Mouse (Mus musculus) hindbrain, embryonic 12.5 days (tissue): ENCODE measurements around the gene Celf2. TPM values are rescaled to one million over a fixed set of nuclear protein-coding genes. Genes with fewer than 3 reads are reported as not detected.

Source experiments
- ATAC-seq: fragments of 200-750 bp; cut with Nextera tagmentation; 2 replicates; pipeline ENCODE4 v1.8.0; 2017; ENCODE audit warnings: moderate TSS enrichment; ENCODE audit not compliant: low FRiP score
- H3K27ac ChIP-seq: fragments of 300-500 bp; sonication (generic); 2 replicates; pipeline ENCODE4 v1.5.1; 2016; ENCODE audit warnings: mild to moderate bottlenecking
- H3K27me3 ChIP-seq: fragments of 300-500 bp; sonication (generic); 2 replicates; pipeline ENCODE4 v1.6.1; 2016; ENCODE audit warnings: mild to moderate bottlenecking
- H3K36me3 ChIP-seq: fragments of 300-500 bp; sonication (generic); 2 replicates; pipeline ENCODE4 v1.6.1; 2016; ENCODE audit warnings: mild to moderate bottlenecking
- H3K4me1 ChIP-seq: fragments of 300-500 bp; sonication (generic); 2 replicates; pipeline ENCODE4 v1.6.1; 2016
- H3K4me2 ChIP-seq: fragments of 300-500 bp; sonication (generic); replicated peaks from 2 replicates; pipeline ENCODE4 v1.6.1; 2016; ENCODE audit warnings: mild to moderate bottlenecking
- H3K4me3 ChIP-seq: fragments of 300-500 bp; sonication (generic); 2 replicates; pipeline ENCODE4 v1.5.1; 2016; ENCODE audit warnings: mild to moderate bottlenecking
- H3K9ac ChIP-seq: fragments of 300-500 bp; sonication (generic); 2 replicates; pipeline ENCODE4 v1.6.1; 2016; ENCODE audit warnings: mild to moderate bottlenecking, moderate library complexity
- H3K9me3 ChIP-seq: fragments of 300-500 bp; sonication (generic); replicated peaks from 2 replicates; pipeline ENCODE4 v1.6.1; 2016; ENCODE audit warnings: mild to moderate bottlenecking
- WGBS: fragments of 180-500 bp; shearing (Covaris S2); methylation state at CpG from one replicate; pipeline ENCODE4 v1.1.7; 2016; 5-methylcytosine and 5-hydroxymethylcytosine counted together
- polyA plus RNA-seq: library from polyadenylated mRNA; unstranded; fragments of >200 nt; fragmentation: Nextera tagmentation; extraction: Ambion mirVana; gene quantifications from 2 replicates; pipeline ENCODE4 v1.2.1, GENCODE M21; 2016

Celf2 gene
- polyA plus RNA-seq, 1 experiment from 2014 or later: 108 TPM

DNA sequence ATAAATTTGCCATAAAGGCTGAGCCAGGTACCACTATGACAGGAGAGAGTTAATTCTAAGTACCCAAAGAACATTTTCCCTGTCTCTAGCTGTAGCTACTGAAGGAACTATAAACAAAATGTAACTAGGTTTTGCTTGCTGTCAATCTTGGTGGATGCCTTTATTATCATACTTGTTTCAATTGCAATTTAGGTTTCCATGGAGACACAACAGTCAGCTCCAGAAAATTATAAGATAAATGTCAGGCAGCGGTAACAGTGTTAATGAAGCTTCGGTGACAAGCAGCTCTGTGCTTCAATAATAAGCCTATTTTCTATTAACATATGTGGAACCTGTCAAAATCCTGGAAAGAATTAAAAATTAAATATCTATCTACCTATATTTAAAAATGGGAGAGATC lies 777.3 kb downstream of the Celf2 start:
- WGBS: 65% methylated on average over 2 of the region's 2 CpGs
- ATAC-seq: no peak
- H3K4me3 ChIP-seq: no peak overlapping the region
- no peak overlapping the region for H3K27ac ChIP-seq
- H3K4me2 ChIP-seq: no peak overlapping the region
- no peaks in the 10 kb centered on the region for H3K9me3 ChIP-seq
- peaks cover 12% of the 10 kb centered on the region; the same call in 1 of the 2 replicates for H3K4me1 ChIP-seq
- no peak overlapping the region for H3K9ac ChIP-seq
- no peaks in the 10 kb centered on the region for H3K27me3 ChIP-seq
- H3K36me3 ChIP-seq: no peaks in the 10 kb centered on the region

DNA sequence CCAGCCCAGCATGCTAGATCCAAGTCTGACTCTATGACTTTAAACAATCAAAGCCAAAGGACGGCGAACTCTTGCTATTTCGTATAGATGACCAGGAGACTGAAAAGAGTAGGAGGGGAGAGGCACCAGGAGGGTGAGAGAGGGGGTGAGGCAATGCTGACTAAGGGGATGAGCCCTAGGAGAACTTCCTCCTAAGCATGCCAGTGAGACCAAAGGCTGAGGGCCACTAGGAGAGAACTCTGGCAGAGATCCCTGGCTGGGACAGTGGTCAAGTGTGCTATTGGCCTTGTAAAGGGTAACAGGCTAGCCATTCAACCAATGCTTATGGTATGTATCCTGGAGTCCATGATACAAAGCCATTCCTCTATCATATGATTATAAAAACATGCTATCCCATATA lies 778.5 kb downstream of the Celf2 start:
- H3K27me3 ChIP-seq: no peaks in the 10 kb centered on the region
- ATAC-seq: no peak
- no peak overlapping the region for H3K4me2 ChIP-seq
- no peak overlapping the region for H3K4me3 ChIP-seq
- 58% methylated on average over 3 of the region's 3 CpGs for WGBS
- peaks cover 12% of the 10 kb centered on the region; the same call in 1 of the 2 replicates for H3K4me1 ChIP-seq
- no peak overlapping the region for H3K9ac ChIP-seq
- H3K27ac ChIP-seq: no peak overlapping the region
- no peaks in the 10 kb centered on the region for H3K9me3 ChIP-seq
- H3K36me3 ChIP-seq: no peaks in the 10 kb centered on the region

GRCm38 (mm10) chr2:6729984-6730383 lies 779.4 kb downstream of the Celf2 start:
- no peak overlapping the region for H3K4me3 ChIP-seq
- H3K4me1 ChIP-seq: peaks cover 12% of the 10 kb centered on the region; the same call in 1 of the 2 replicates
- 46% methylated on average over 9 of the region's 9 CpGs for WGBS
- no peaks in the 10 kb centered on the region for H3K9me3 ChIP-seq
- no peak overlapping the region for H3K9ac ChIP-seq
- ATAC-seq: no peak
- H3K27me3 ChIP-seq: no peaks in the 10 kb centered on the region
- no peaks in the 10 kb centered on the region for H3K36me3 ChIP-seq
- no peak overlapping the region for H3K27ac ChIP-seq
- no peak overlapping the region for H3K4me2 ChIP-seq

DNA sequence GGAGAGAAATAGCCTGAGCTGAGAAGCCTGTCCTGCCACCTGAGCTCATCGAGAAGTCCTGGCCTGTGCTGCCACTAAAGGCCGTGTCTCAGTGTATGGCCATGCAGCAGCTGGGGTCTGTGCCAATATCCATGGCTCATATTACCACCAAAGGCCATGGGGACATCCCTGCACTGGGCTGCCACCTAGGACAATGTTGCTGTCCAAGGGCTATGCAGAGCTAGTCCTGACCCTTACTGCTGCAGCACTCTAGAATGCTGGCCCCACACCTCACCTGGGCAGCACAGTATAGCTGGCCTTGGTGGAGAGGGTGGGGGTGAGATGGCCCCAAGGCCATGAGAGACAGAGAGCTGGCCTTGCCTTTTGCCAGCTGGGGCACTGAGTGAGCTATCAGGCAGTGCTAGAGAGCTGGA lies 780.5 kb downstream of the Celf2 start:
- Histone ChIP-seq H3K4me3 (no peak overlapping the region), H3K27me3 (no peaks in the 10 kb centered on the region), H3K9ac (no peak overlapping the region), H3K4me2 (no peak overlapping the region), H3K36me3 (no peaks in the 10 kb centered on the region), H3K27ac (no peak overlapping the region), H3K9me3 (no peaks in the 10 kb centered on the region), H3K4me1 (peaks cover 12% of the 10 kb centered on the region; the same call in 1 of the 2 replicates)
- ATAC-seq: peak; percentile 32
- WGBS: 56% methylated on average over 2 of the region's 2 CpGs

DNA sequence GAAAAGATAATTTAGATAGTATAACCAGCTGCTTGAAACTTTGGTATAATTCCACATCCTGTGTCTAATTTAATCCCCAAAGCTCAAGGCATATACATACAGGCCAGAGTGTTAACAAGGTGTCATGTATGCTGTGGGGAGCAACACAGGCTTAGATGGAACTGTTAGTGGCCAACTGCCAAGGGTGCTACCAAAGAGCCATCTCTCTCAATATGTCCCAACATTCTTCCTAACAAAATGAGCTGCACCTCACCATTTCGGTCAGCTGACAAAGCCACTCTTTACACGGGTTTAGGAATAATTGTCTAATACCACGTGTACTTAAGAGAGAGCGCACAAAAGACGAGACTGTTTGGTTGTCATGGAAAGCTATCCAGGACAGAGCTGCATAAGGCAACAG lies 782.0 kb downstream of the Celf2 start:
- no peaks in the 10 kb centered on the region for H3K9me3 ChIP-seq
- 88% methylated on average over 5 of the region's 5 CpGs for WGBS
- peaks cover 21% of the 10 kb centered on the region for H3K4me1 ChIP-seq
- no peak for ATAC-seq
- no peaks in the 10 kb centered on the region for H3K27me3 ChIP-seq
- H3K27ac ChIP-seq: no peak overlapping the region
- no peaks in the 10 kb centered on the region for H3K36me3 ChIP-seq
- H3K4me3 ChIP-seq: no peak overlapping the region
- no peak overlapping the region for H3K4me2 ChIP-seq
- H3K9ac ChIP-seq: no peak overlapping the region

GRCm38 (mm10) chr2:6726071-6726470 lies 783.3 kb downstream of the Celf2 start:
- no peaks in the 10 kb centered on the region for H3K9me3 ChIP-seq
- H3K36me3 ChIP-seq: no peaks in the 10 kb centered on the region
- H3K4me2 ChIP-seq: no peak overlapping the region
- no peaks in the 10 kb centered on the region for H3K27me3 ChIP-seq
- H3K9ac ChIP-seq: no peak overlapping the region
- ATAC-seq: no peak
- 80% methylated on average over 8 of the region's 8 CpGs for WGBS
- H3K4me1 ChIP-seq: peaks cover 34% of the 10 kb centered on the region
- no peak overlapping the region for H3K27ac ChIP-seq
- H3K4me3 ChIP-seq: no peak overlapping the region

DNA sequence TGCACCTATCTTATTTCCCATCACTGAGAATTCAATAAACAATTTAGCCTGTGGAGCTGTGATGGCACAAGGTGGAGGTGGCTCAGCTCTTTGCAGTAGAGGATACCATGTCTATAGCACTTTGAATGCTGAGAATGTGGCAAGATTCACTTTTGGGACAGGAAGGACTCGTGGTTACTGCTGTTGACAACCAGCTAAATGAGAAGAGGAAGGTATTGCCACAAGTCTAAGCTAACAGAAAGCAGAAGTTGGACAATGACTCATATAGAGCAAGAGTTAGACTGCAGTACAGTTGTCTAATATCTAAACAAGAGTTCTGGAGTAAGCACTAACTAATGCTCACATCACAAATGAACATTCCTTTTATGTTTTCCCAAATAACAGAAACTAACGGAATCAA lies 785.8 kb downstream of the Celf2 start:
- 71% methylated on average over 2 of the region's 2 CpGs for WGBS
- H3K9me3 ChIP-seq: no peaks in the 10 kb centered on the region
- no peak overlapping the region for H3K4me3 ChIP-seq
- H3K9ac ChIP-seq: no peak overlapping the region
- H3K27me3 ChIP-seq: no peaks in the 10 kb centered on the region
- no peak overlapping the region for H3K4me2 ChIP-seq
- ATAC-seq: no peak
- peaks cover 29% of the 10 kb centered on the region for H3K4me1 ChIP-seq
- no peaks in the 10 kb centered on the region for H3K36me3 ChIP-seq
- H3K27ac ChIP-seq: no peak overlapping the region

DNA sequence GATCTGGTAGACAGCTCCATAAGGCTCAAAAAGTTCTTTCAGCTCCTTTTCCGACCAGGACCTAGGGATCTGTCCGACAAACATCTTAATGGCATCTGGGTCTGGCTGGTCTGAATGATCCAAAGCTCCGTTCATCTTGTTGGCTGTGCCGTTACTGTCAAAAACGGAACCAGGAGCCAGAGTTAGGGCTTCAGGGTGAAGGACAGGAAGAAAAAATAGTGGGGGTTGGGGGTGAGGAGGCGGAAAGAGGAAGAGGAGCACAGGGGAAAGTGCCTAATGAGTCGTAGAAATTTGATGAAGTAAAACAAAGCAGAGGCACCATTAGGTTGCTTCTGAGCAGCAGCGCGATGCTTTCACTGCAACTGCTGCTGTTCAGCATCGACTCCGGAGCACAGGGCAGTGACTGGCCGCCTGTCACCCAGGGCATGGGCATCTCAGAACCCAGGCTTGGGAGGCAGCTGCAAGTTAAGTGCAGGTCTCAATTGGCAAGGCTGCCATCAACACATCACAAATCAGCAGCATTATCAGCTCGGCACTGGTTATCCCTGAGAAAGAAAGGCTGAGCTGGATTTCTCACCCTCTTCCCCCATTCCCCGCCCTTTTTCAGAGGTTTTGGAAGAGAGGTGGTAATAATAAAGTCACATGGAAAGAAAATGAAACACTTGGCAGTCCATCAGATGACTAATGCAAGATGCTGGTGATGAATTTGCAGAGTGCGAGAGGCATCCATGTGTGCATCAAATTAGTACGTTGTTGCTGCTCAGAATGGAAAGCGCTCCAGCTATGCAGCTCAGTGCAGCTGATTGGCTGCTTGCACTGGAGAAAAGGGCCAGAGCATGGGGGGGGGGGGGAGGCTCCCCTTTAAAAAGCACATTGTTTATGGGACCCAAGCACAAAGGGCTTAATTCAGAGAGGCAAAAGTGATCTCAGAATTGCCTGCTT lies 787.6 kb downstream of the Celf2 start:
- ATAC-seq: peak; percentile 89
- no peaks in the 10 kb centered on the region for H3K36me3 ChIP-seq
- peaks cover 29% of the 10 kb centered on the region for H3K4me1 ChIP-seq
- H3K9ac ChIP-seq: peak overlapping the region; percentile 53
- WGBS: 6% methylated on average over 17 of the region's 17 CpGs
- H3K27ac ChIP-seq: peak overlapping the region; percentile 83
- H3K4me2 ChIP-seq: peak overlapping the region; percentile 58
- peak overlapping the region; percentile 35 for H3K4me3 ChIP-seq
- H3K27me3 ChIP-seq: no peaks in the 10 kb centered on the region
- H3K9me3 ChIP-seq: no peaks in the 10 kb centered on the region

DNA sequence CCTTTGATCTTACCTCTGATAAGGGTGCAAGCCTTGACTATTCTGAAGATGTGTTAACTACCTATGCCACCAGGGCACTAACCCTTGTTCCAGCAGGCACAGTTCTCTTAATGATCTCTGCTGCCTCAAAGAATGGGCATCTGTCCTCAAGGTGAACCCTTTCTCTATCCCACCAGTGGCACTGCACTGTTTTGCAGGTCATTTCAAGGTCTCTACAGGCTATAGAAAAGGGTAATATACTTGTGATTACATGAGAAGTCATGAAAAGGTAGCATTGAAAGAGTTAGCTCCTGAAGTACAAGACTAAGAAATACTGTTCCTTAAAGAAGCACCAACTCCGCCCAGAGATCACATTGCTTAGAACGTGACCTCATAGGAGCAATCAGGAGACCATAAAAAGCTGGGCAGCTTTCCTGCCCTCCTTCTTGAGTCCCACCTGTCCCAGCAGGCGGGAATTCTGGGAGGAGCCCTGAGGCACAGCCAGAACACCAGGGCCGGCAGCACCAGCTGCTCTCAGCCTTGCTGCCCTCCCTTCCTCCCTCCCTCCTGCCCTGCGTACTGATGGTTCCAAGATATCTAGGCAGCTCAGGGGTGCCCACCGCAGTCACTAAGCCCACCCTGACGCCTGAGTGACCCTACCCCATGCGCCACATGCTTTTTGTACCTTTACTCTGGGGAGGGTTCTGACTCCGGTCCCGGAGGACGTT lies 788.5 kb downstream of the Celf2 start:
- WGBS: 18% methylated on average over 11 of the region's 11 CpGs
- Histone ChIP-seq H3K27ac (peak overlapping the region; percentile 83), H3K27me3 (no peaks in the 10 kb centered on the region), H3K4me1 (peaks cover 29% of the 10 kb centered on the region), H3K4me2 (peak overlapping the region; percentile 58), H3K36me3 (no peaks in the 10 kb centered on the region), H3K4me3 (peak overlapping the region; percentile 35), H3K9me3 (no peaks in the 10 kb centered on the region), H3K9ac (peak overlapping the region; percentile 53)
- ATAC-seq: peak; percentile 86

DNA sequence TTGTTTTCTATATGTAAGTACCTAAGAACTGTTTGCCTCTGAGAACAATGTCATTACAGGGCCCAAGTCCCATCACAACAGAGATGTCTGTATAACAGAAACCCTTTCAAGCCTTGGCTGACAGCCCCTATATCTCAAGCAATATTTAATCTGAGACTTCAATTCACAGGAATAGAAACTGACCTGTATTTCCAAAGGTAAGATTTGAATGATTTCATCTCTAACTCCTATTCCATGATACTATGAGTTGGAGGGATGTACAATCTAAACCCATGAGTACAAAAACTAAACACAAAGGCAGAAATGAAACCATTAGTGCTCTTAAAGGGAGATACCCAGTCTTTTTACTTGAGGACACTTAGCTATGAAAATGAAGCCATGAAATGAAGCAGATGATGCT lies 790.5 kb downstream of the Celf2 start:
- Histone ChIP-seq H3K27me3 (no peaks in the 10 kb centered on the region), H3K4me3 (no peak overlapping the region)

GRCm38 (mm10) chr2:6717953-6718352 lies 791.4 kb downstream of the Celf2 start:
- H3K4me3 ChIP-seq: no peak overlapping the region
- ATAC-seq: no peak
- H3K27me3 ChIP-seq: no peaks in the 10 kb centered on the region
- WGBS: 78% methylated on average over 3 of the region's 3 CpGs
- H3K36me3 ChIP-seq: no peaks in the 10 kb centered on the region
- H3K4me1 ChIP-seq: peaks cover 26% of the 10 kb centered on the region
- H3K4me2 ChIP-seq: no peak overlapping the region
- H3K9ac ChIP-seq: no peak overlapping the region
- H3K9me3 ChIP-seq: no peaks in the 10 kb centered on the region
- no peak overlapping the region for H3K27ac ChIP-seq

More for the DNA sequence above, 790.5 kb downstream of the Celf2 start:
- H3K4me1 ChIP-seq: peaks cover 29% of the 10 kb centered on the region
- ATAC-seq: no peak
- H3K9ac ChIP-seq: no peak overlapping the region
- no peaks in the 10 kb centered on the region for H3K9me3 ChIP-seq
- no peak overlapping the region for H3K4me2 ChIP-seq
- H3K27ac ChIP-seq: no peak overlapping the region
- H3K36me3 ChIP-seq: no peaks in the 10 kb centered on the region

DNA sequence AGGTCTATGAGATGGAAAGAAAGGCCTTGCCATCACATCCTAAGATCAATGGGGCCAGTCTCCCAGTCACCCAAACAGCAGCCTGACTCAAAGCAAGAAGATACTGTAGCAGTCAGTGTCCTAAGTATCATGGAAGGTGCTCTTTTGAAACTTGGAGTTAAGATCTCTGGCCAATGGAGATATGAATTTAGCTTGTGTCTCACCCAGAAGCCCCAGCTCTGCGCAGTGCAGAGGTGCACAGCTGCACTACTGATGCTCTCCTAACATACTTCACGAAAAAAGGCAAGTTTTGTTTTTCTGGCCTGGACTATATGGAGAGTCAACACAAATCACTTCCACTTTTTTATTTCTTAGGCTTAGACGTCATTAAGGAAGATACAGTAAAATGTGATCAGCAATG lies 793.8 kb downstream of the Celf2 start:
- Histone ChIP-seq H3K36me3 (no peaks in the 10 kb centered on the region), H3K9me3 (no peaks in the 10 kb centered on the region), H3K4me2 (no peak overlapping the region), H3K27ac (no peak overlapping the region), H3K4me3 (no peak overlapping the region), H3K4me1 (peaks cover 2% of the 10 kb centered on the region; the same call in 1 of the 2 replicates), H3K9ac (no peak overlapping the region), H3K27me3 (no peaks in the 10 kb centered on the region)
- WGBS: 95% methylated on average over 3 of the region's 3 CpGs
- no peak for ATAC-seq
